Mouse (Mus musculus): ENCODE results near the gene Asic5.

DNA sequence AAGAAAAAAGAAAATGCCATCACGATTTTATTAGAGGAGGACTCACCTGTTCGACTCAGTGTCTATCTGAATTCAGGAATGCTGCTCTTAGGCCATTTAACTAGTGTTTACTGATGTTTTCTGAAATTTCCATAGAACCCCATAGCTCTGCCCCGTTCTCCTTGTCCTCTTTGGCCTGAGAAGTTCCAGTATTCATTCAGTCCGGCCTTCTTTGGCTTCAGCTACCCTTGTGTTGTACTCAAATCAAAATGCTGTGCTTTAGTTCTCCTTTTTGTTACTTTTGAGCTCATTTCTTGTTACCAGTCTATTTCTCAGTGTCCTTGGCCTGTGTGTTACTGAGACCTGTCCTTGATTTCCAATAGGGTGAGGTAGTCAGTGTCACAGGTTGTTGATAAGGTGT, 48.7 kb upstream of the Asic5 start:
- no peak for TF ChIP-seq CTCF (IDR thresholded peaks at IDR 0.05; ENCODE audit: borderline replicate concordance, extremely low read depth, insufficient read depth, insufficient read length)
- TF ChIP-seq POLR2A (IDR thresholded peaks at IDR 0.05; ENCODE audit: borderline replicate concordance, extremely low read depth, insufficient read depth, insufficient read length, poor library complexity, severe bottlenecking) = no peak
